ENCODE assay signal across 7 mouse cellular contexts in genomic region chr2:167373266-167373665, GRCm38 (mm10). TPM values are rescaled to one million over a fixed set of nuclear protein-coding genes. Genes with fewer than 3 reads are reported as not detected.
DNase-seq lines count a peak whose midpoint lies in the region; ATAC-seq lines count a peak whose summit lies in the region.

No protein-coding gene starts in this region.

- ATAC-seq in lung, embryonic 16.5 days (ENCODE audit: low read depth) = peak; percentile 49; the same call in 1 of the 2 replicates
- no peak for ATAC-seq in liver, embryonic 12.5 days
- no peak for ATAC-seq in activated CD4-positive, CD25-positive, alpha-beta regulatory T cell, adult 4 months

- no peaks in the 10 kb centered on the region for H3K36me3 ChIP-seq in lung, embryonic 16.5 days (ENCODE audit: control insufficient read depth, insufficient read depth, low read length)
- H3K36me3 ChIP-seq in liver, embryonic 12.5 days = no peaks in the 10 kb centered on the region

- DNase-seq in lung, postnatal 25 days (ENCODE audit: low spot score) = no peak
- peak; percentile 94 for DNase-seq in cerebellum, adult 11-12 months
- DNase-seq in gastrocnemius, adult 18-20 months (ENCODE audit: low spot score) = peak; percentile 56
- DNase-seq in left cerebral cortex, postnatal 36 days (ENCODE audit: low spot score in 2 of 2) = peak; percentile 49 to 57

- no peaks in the 10 kb centered on the region for H3K4me1 ChIP-seq in lung, embryonic 16.5 days (replicated peaks; ENCODE audit: control insufficient read depth, insufficient read depth, low read length)
- peaks cover 23% of the 10 kb centered on the region; the same call in 1 of the 2 replicates for H3K4me1 ChIP-seq in liver, embryonic 12.5 days

- no peak overlapping the region for H3K4me2 ChIP-seq in lung, embryonic 16.5 days (ENCODE audit: low read depth, low read length)
- no peak overlapping the region for H3K4me2 ChIP-seq in liver, embryonic 12.5 days

- WGBS in lung, embryonic 16.5 days = 52% methylated on average over 5 of the region's 5 CpGs
- WGBS in liver, embryonic 12.5 days (ENCODE audit: insufficient replicate concordance) = 71% methylated on average over 5 of the region's 5 CpGs

- H3K9ac ChIP-seq in lung, embryonic 16.5 days (ENCODE audit: low read length) = no peak overlapping the region
- H3K9ac ChIP-seq in liver, embryonic 12.5 days = no peak overlapping the region

- no peak overlapping the region for H3K4me3 ChIP-seq in lung, embryonic 16.5 days (ENCODE audit: low read length)
- no peak overlapping the region for H3K4me3 ChIP-seq in liver, embryonic 12.5 days

- no peak overlapping the region for H3K27ac ChIP-seq in lung, embryonic 16.5 days (ENCODE audit: low read length)
- H3K27ac ChIP-seq in liver, embryonic 12.5 days = no peak overlapping the region

- no peaks in the 10 kb centered on the region for H3K27me3 ChIP-seq in lung, embryonic 16.5 days (ENCODE audit: control insufficient read depth, insufficient read depth, low read depth, low read length)
- peaks cover 28% of the 10 kb centered on the region; the same call in 1 of the 2 replicates for H3K27me3 ChIP-seq in liver, embryonic 12.5 days (replicated peaks)

- no peaks in the 10 kb centered on the region for H3K9me3 ChIP-seq in lung, embryonic 16.5 days (ENCODE audit: control insufficient read depth, low read length)
- H3K9me3 ChIP-seq in liver, embryonic 12.5 days (replicated peaks) = no peaks in the 10 kb centered on the region

- intact Hi-C loops in left cerebral cortex, postnatal 36 days (cut with DNase I) = no loop called here

RNA-seq across cellular contexts. Expression of gene B4galt5, which starts 24.3 kb away (rescaled TPM):
- polyA plus RNA-seq in lung, embryonic 16.5 days (2015; fragmentation: Nextera tagmentation; extraction: Ambion mirVana) = 7.3 and 8.3 TPM in 2 replicates
- 1 to 10 TPM; 6.9 to 7.9 TPM for total RNA-seq in gastrocnemius, adult 18-20 months (2021)
- 10 to 100 TPM; 47.9 to 54.0 TPM for total RNA-seq in left cerebral cortex, postnatal 36 days (2021)
- polyA plus RNA-seq in liver, embryonic 12.5 days (2016; fragmentation: Nextera tagmentation; extraction: Ambion mirVana) = 8.1 and 9.9 TPM in 2 replicates
- polyA plus RNA-seq in activated CD4-positive, CD25-positive, alpha-beta regulatory T cell, adult 4 months (2017; shearing (Covaris generic)) = 10 to 100 TPM in 1 of 2 experiments, 1 to 10 TPM in 1; 7.9 to 11.6 TPM

RNA-seq across cellular contexts. Expression of gene Slc9a8, which starts 48.2 kb away (rescaled TPM):
- 21.3 and 24.0 TPM in 2 replicates for polyA plus RNA-seq in lung, embryonic 16.5 days (2015; fragmentation: Nextera tagmentation; extraction: Ambion mirVana)
- 10 to 100 TPM; 24.5 to 26.0 TPM for total RNA-seq in gastrocnemius, adult 18-20 months (2021)
- 10 to 100 TPM; 25.6 to 35.4 TPM for total RNA-seq in left cerebral cortex, postnatal 36 days (2021)
- 17.4 and 18.8 TPM in 2 replicates for polyA plus RNA-seq in liver, embryonic 12.5 days (2016; fragmentation: Nextera tagmentation; extraction: Ambion mirVana)
- 10 to 100 TPM; 35.4 to 43.2 TPM for polyA plus RNA-seq in activated CD4-positive, CD25-positive, alpha-beta regulatory T cell, adult 4 months (2017; shearing (Covaris generic))
